Mouse (Mus musculus): ENCODE data around the gene Suox.

DNA sequence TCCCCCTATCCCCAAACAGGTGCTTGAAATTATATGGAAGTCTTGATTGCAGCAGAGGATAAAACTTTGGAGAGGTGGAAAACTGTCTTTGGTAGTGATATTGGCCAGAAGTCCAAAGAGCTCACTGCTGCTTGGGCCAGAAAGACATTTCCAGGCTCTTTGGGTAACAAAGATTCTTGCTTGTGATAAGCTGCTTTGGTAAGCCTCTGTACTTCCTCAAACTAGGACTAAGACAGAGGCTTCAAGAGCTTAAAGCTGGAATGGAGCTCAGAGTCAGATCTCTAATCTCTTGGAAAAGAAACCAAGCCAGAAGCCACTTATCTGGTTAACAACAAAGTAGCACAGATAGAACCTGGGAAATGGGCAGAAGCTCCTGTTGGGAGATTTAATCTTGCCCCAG lies 11.4 kb downstream of the Suox start:
- no peak for TF ChIP-seq TAL1 (IDR thresholded peaks at IDR 0.05; ENCODE audit: low read length)
- TF ChIP-seq GATA1 (IDR thresholded peaks at IDR 0.05; ENCODE audit: low read length): 0 out of 2 replicates have a peak, but pooled peaks have one; percentile 30

All from erythroblast, embryonic 14.5 days (primary cell).